Mouse (Mus musculus) embryo, embryonic 11.5 days (tissue): Measurements from ENCODE around the gene Rsu1.
"Not testable (repeated sequence)": the region's sequence is repeated elsewhere in the genome, so short reads cannot be mapped to it uniquely, and the experiment has no call there.

Source experiments
- DNase-seq: peaks from one replicate; pipeline ENCODE4 v3.0.0-alpha.2; 2012; ENCODE audit warnings: low read depth, low spot score

The Rsu1 gene

GRCm38 (mm10) chr2:13224546-13224945 is 46.7 kb downstream of the Rsu1 start:
- no peak for DNase-seq

GRCm38 (mm10) chr2:13223451-13223850 is 47.8 kb downstream of the Rsu1 start:
- DNase-seq, result no peak

- DNase-seq, result no peak
Observed at GRCm38 (mm10) chr2:13220141-13220540, 51.1 kb downstream of the Rsu1 start.

GRCm38 (mm10) chr2:13218112-13218511 is 53.1 kb downstream of the Rsu1 start:
- DNase-seq, result no peak

- no peak for DNase-seq
Observed at GRCm38 (mm10) chr2:13206825-13207224, 64.4 kb downstream of the Rsu1 start.

- no peak for DNase-seq
Observed at GRCm38 (mm10) chr2:13206367-13206766, 64.8 kb downstream of the Rsu1 start.

- DNase-seq, result no peak
Observed at GRCm38 (mm10) chr2:13202805-13203475, 68.3 kb downstream of the Rsu1 start.

GRCm38 (mm10) chr2:13199713-13200112 is 71.5 kb downstream of the Rsu1 start:
- DNase-seq, result no peak

- DNase-seq, result no peak
Observed at GRCm38 (mm10) chr2:13199033-13199432, 72.2 kb downstream of the Rsu1 start.

GRCm38 (mm10) chr2:13195540-13195939 is 75.7 kb downstream of the Rsu1 start:
- no peak for DNase-seq

GRCm38 (mm10) chr2:13192157-13192556 is 79.1 kb downstream of the Rsu1 start:
- DNase-seq, result no peak

GRCm38 (mm10) chr2:13190767-13191166 is 80.4 kb downstream of the Rsu1 start:
- no peak for DNase-seq

GRCm38 (mm10) chr2:13188831-13189495 is 82.3 kb downstream of the Rsu1 start:
- no peak for DNase-seq

GRCm38 (mm10) chr2:13183124-13183523 is 88.1 kb downstream of the Rsu1 start:
- DNase-seq, result no peak

- DNase-seq, result not testable (repeated sequence)
Observed at GRCm38 (mm10) chr2:13181899-13182298, 89.3 kb downstream of the Rsu1 start.

- DNase-seq, result no peak
Observed at GRCm38 (mm10) chr2:13177698-13178395, 93.4 kb downstream of the Rsu1 start.

- no peak for DNase-seq
Observed at GRCm38 (mm10) chr2:13176304-13176620, 95.0 kb downstream of the Rsu1 start.

GRCm38 (mm10) chr2:13175536-13176303 is 95.5 kb downstream of the Rsu1 start:
- DNase-seq, result no peak

GRCm38 (mm10) chr2:13174461-13174860 is 96.8 kb downstream of the Rsu1 start:
- DNase-seq, result no peak

- DNase-seq, result no peak
Observed at GRCm38 (mm10) chr2:13170651-13171050, 100.6 kb downstream of the Rsu1 start.

GRCm38 (mm10) chr2:13169962-13170361 is 101.3 kb downstream of the Rsu1 start:
- DNase-seq, result no peak
